Mouse (Mus musculus) thymus, postnatal 14 days (tissue): ENCODE measurements at regions not wholly inside any gene's neighbourhood (a gene's known extent, or its start where the extent isn't known, plus 50 kb on each side); places are given as distances from the start of the nearest gene placed in this dataset.

ENCODE experiments used
- DNase-seq: peaks from one replicate; pipeline ENCODE4 v3.0.0; 2021

DNA sequence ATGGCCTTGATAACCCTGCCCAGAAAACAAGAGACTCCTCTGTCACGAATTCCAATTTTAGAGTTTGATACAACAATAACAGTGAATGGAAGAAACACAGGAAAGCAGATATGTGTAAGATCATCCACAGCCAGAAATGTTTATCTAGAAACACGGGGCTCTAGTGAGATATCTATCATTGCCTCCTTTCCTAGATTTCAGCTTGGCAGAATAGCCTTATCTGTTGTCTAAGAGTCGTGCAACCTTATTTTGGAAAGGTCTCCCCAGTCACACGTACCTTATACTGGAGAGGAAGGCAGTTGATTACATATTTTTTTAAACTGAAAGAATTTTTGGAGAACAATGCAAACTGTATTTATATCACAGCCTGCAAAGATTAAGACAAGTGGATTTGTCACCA, 61.6 kb downstream of the Gm10295 start:
- DNase-seq, result no peak

DNA sequence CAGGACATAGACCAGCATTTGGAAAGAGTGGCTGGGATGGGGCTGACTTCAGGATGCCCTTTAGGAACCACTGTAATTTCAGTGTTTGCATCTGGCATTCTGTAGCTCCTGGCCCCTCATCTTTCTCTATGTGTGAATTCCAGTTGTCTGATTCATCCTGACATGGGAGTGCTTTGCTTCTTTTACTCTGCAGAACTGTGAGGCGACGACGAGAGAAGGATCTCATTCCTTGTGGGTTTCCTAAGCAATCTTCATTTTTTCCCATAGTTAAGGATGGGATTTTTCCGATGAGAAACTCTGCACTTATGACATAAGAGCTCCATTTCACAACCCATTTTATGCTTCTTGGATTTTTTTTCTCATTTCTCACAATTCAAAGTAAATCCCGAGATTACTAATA, 62.0 kb downstream of the Gm10295 start:
- DNase-seq, result no peak

DNA sequence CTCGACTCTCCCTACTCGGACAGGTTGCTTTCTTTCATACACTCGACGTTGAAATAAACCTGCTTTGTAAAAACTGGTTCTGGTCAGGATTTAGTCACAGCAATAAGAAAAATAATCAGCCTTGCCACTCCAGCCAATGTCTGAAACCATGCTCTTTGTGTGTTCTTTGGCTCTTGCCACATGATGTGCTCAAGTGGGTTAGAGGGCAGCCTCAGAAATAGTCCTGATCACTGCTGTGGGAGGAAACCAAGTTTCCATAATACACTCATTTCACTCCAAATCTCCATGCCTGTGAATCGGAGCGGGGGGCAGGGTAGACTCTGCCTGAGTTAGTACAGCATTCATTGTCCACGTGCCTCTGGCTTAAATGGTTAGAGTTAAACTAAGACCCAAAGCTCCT, 63.8 kb downstream of the Gm10295 start:
- DNase-seq, result no peak

DNA sequence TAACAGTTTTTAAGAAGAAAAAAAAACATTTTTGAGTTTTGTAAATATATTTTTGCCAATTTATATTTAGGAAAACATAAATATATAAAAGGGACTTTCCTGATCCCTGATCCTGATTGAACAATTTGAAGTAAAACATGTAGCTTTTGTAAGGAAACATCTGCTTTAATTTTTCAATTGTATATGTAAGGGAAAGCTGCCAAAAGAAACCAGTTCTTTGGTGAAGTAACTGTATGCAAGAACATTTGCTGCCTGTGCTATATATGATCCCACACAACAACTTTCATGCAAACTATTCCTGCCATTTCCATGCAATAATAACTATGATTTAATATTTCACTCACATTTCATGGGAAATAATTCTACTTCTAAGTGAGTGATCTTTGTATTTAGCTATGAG, 67.0 kb downstream of the Gm10295 start:
- no peak for DNase-seq

DNA sequence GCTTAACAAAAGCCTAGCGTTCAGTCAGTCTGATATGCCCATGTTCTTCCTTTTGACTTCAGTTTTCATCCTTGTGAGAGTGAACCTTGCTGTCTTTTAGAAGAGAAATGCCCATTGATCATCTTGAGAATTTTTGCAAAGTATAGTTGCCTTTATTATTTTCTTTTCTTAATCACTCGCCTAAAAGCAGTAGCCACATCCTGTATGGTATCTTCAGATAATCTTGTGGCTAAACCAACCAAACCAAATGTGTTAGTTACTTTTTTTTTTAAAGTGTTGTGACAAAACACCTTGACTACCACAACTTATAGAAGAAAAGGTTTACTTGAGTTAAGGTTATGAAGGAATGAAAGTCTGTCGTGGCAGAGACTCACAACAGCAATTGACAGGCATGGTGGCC, 67.9 kb downstream of the Gm10295 start:
- no peak for DNase-seq

DNA sequence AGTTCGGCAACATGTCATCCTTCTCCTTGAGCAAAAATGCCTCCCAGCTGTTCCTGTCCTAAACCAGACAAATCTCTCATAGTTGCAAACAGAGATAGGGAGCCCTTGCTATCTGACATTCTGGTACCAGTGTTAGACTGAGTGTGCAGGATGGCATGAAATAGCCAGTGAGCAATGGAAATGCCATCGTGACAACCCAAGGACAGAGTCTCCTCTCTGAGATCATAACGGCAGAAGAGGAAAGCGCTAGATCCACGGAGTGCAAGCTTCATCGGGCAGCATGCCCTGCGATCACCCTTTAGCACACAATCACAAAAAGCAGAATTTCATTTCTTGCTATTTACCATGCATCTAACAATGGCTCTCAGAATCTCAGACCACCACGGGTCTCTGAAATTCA, 85.2 kb downstream of the Gm10295 start:
- no peak for DNase-seq

DNA sequence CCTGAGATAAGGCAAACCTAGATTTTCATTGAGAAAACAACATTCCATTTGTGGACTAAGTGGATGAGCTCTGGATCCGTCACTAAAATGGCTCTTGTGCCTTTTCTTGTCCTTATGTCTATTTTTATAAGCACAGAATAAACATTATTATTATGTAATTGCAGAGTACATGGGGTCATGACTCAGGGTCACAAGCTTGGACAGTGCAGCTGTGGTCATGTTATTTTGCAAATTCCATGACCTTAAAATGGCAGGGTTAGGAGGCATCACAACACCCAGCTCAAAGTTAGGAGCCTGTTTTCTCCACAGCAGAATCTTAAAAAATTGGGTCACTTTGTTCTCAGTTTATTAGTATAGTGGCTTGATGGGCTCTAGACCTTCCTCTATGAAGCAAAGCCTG, 87.2 kb downstream of the Gm10295 start:
- no peak for DNase-seq

- DNase-seq, result no peak
Measured at GRCm38 (mm10) chr7:71249669-71250068, 101.6 kb downstream of the Gm10295 start.

- DNase-seq, result no peak
Measured at GRCm38 (mm10) chr7:71249216-71249615, 102.1 kb downstream of the Gm10295 start.

DNA sequence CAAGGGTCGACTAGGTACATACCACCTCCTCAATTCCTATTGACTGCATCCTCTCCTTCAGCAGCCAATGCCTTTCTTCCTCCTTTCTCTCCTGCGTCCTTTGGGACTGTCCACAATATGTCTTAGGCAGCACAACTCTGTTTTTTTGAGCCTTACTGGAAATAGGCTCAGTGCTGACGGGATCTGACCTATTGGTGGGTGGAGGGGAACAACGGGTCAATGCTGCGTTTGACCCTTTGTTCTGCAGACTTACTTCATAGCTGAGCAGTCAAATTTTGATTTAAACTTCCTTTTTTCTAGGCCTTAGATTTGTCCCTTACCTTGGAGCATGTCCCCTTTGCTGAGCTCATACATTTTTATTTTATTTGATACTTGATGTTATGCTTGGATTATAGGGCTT, 103.4 kb downstream of the Gm10295 start:
- DNase-seq, result no peak

DNA sequence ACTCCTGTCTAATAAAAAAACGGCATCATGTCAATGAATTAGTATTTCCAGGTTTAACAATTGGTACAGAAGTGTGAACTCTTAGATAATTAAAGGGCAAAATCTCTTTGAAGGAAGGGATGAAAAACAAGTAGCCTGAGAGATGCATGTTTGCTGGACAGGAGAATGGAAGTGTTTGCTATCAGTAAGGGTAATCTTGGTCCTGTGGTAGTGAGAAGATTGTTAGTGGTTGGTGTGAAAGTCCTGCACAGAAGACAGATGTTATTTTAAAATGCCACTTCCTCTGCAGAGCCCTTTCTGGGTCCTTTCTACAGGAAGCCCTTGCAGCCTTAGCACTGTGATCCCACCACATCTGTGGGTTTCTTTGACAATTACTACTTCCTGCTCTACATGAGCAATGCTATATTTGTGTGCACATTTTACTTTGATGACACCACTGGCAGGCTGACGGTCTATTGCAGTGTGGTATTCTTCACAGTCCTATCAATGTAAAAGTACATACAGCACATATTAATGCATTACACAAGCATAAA, 108.8 kb downstream of the Gm10295 start:
- peak; percentile 3 for DNase-seq

DNA sequence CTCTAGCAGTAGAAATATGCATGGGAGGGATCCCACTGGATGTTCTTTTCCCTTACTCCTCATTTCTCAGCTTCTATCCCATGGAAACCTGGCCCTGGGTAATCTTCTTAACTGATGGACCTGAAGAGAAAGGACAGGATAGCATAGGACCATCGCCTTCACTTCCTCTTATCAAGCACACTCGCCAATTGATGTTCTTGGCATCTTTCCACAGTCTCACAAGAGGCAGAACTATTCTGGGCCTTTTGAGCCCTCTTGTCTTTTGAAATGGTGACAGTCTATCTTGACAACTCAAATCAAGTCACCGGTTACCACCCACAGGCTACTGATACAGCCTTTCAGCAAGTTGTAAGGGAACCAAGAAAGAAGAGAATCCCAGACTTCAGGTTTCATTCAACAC, 112.1 kb downstream of the Gm10295 start:
- no peak for DNase-seq

DNA sequence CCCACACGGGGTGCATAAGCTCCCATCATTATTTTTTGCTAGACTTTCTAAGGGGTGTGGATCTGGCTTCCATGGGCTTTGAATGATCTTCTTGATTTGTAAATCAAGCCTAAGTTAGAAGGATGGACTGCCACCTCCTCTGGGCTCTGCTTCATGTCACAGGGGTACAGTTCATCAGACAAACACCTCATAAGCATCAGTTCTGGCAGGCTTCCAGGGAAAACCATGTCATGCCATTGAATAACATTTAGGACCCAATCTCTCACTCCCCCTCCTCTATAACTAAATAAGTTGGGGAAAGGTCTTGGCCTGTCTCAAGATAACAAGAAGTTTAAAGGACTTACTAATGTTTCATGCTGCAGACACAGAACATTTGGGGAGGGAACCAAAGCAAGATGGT, 115.0 kb downstream of the Gm10295 start:
- no peak for DNase-seq

GRCm38 (mm10) chr7:71234176-71234769, 117.0 kb downstream of the Gm10295 start:
- no peak for DNase-seq

GRCm38 (mm10) chr7:71232821-71233815, 118.2 kb downstream of the Gm10295 start:
- no peak for DNase-seq

DNA sequence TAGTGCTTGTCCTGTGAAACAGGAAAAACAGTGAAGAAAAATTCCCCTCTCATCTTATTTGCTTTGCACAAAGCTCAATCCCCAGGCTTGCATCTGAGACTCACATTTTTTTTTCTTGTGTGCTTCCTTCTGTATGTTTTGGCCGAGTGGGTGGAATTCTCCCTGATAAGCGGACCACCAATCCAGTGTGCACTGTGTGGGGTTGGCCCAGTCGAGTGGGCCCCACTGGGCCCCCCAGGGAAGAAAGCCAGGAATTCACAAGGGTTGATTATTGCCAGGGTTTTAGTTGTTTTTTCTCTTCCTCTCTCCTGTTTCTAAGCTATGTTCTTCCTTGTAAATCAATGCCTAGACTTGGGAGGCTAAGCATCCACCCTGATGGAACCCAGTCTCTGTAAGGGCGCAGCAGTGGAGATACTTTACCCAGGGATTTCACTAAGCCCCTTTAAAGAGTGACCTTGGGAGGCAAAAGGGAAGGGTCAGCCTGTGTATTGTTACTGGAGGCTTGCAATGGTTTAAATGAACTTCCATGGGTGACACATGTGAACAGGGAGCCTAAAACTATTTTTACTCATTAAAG, 120.3 kb downstream of the Gm10295 start:
- DNase-seq, result no peak

GRCm38 (mm10) chr7:71229183-71229582, 122.1 kb downstream of the Gm10295 start:
- DNase-seq, result no peak

DNA sequence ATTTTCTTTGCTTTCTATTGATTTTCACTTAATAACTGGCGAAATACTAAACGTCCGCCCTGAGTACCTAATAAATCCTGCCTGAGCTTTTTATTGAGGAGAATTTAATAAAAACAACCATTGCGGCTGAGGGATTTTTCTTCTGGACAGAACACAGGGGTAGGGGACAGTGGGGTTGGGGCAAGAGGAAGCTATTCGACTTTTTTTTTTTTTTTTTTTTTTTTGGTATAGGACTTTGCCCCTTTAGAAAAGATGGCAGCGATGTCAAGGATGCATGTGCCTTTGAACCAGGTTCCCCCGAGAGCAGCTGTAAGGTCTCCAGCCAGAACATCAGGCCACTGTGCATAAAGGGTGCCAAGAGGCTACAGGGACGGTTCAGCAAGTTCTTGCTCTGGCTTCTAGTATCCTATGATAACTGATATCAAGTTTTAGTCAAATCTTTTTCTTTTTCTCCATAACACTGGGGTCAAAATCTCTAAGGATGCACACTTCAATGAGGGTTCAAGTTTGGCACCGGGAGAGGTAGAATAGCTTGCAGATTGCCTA, 126.9 kb downstream of the Gm10295 start:
- DNase-seq, result no peak

GRCm38 (mm10) chr7:71223513-71224319, 127.6 kb downstream of the Gm10295 start:
- no peak for DNase-seq

DNA sequence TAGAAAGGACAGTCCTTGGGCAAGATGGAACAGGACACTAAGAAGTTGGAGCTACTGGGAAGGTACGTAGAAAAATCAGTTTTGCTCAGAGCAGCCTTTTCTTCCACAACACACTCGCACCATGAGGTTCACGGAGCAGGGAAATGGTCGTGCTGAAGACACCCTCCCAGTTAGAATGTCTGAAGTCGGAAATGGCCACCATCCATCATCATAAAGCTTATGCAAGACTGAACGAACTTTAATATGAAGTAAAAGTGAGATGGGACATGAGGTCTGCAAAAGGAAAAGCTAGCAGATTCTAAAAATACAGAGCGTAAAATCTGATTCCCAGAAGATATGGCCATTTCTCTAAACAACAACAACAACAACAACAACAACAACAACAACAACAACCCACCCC, 133.9 kb downstream of the Gm10295 start:
- no peak for DNase-seq

- DNase-seq, result no peak
Measured at GRCm38 (mm10) chr7:71216808-71217207, 134.5 kb downstream of the Gm10295 start.

DNA sequence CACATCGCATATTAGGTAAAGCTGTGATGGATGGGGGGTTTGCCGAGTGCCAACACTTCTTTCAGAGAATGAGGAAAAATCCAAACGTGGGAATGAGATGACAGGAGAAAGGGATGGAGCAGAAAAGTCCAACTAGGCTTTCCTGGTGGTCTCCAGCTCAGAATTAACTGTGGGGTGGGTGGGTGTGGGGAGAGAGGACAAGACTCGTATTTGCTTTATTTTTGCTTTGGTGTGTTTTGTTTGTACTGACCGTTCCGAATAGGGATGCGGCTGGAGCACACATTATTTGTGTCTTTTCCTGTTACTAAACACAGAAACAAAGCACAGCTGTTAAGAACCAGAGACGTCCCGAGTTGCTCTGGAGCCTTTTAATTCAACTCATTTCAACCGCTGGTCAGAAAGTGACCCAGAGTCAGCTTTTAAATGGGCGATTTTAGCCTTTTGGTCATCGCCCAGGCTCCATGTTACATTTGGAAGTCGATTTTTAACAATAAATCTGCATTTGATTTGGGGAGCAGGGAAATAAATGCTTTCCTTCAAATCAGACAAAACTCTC, 136.7 kb downstream of the Gm10295 start:
- no peak for DNase-seq
